Mouse (Mus musculus) MN1 (cell line): ENCODE data around the gene Bpifc.

Experiments
- DNase-seq: peaks from one replicate; pipeline ENCODE4 v3.0.0-alpha.2; 2016; ENCODE audit warnings: low spot score

The Bpifc gene

DNA sequence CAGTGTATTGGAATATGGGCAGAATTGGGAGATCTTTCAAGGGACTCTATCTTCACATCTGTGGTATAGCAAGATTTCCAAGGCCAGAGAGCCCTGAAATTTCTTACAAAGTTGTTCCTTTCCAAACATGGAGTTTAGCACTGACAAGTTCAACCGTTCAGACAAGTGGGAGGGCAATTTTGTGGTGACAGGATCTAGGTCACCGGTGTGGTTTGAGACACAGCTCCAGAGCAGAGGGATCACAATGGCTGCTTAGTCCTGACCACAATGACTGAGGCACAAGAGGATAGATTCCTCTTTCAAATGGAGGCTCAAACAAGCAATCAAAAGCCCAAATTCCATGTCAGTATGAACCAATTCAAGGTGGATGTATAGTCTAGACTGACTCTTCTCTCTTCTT is 523 bp downstream of the Bpifc start:
- DNase-seq = no peak

GRCm38 (mm10) chr10:86010636-86011035 is 1.1 kb downstream of the Bpifc start:
- DNase-seq = peak; percentile 37

DNA sequence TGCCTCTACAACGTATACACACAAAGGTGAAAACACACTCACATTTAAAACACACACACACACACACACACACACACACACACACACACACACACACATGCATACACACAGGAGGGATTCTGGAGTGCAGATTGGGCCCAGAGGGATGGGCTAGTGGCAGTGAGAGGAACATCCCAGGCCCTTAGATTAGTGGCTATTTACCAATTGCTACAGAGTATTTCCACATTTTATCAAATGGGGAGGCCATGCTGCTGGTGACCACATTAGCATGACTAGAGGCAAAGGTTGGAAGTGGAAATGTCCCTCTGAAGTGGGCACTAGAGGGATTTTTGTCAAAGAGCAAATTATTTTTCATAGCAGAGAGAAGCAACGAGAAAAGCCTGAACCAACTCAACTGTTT is 2.0 kb downstream of the Bpifc start:
- DNase-seq = no peak

DNA sequence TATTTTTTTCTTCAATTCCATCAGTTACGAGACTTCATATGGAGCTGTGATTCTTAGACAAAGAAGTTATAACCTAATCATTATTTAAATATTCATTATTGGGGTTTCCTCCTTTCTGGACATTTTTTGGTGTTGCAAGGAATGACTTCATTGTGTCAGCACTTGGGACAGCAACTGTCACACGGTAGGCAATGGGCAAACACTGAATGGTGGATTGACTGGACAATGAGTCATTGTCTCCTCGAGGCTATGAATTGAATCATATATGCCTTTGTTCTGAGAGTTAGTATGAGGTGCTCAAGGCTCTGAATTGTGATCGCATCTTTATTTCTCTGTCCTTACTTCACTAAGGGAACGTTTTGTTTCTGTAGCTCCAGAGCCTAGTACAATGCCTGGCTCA is 5.2 kb downstream of the Bpifc start:
- DNase-seq = no peak

GRCm38 (mm10) chr10:86000447-86000846 is 11.2 kb downstream of the Bpifc start:
- DNase-seq = no peak

DNA sequence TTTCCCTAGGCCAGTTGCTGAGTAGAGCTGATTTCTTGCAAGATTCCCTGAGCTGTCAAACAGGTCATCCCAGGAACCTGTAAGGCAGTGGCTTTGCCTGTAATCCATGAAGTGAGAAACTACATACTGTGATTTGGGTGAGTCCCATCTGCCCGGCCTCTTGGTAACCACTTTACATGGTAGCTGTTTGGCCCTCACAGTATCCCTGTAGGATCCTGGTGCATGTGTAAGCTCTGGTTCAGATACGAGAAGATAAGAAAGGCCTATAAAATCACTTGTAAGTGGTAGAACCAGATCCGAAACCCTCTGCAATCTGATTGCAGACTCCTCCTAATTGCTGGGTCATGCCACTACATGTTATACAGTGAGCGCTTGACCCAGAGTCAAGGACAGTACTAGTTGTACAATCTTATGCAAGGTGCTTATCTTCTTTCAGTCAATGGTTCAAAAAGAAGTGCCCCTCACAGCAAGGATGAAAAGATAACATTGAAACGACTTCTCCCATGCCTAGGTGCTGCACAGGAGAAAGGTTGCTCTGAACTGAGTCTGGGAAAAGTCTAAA is 17.1 kb downstream of the Bpifc start:
- no peak for DNase-seq

- DNase-seq = no peak
These were observed 17.9 kb downstream of the Bpifc start for GRCm38 (mm10) chr10:85993836-85994235.

- DNase-seq = no peak
These were observed 19.3 kb downstream of the Bpifc start for GRCm38 (mm10) chr10:85992412-85992811.

- no peak for DNase-seq
These were observed 22.1 kb downstream of the Bpifc start for GRCm38 (mm10) chr10:85989412-85990115.

DNA sequence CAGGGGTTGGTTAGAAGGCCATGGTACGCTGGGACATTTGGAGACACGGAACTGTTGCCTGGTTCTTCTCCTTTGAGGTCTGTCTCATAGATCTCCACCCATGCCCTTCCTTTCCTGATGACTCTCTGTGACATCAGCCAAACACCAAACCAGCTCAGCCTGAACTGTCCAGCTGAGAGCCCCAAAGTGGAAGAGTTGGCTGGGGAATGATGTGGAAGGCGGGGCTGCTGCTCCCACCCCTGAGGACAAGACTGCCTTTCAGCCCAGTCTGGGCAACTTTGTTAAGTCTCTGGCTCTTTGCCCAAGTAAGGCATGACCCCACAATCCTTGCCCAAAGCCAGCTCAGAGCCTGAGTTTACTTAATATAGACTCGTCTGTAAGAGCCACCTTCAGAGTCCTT is 38.8 kb downstream of the Bpifc start:
- no peak for DNase-seq

- DNase-seq = no peak
These were observed 39.9 kb downstream of the Bpifc start for GRCm38 (mm10) chr10:85971826-85972225.

DNA sequence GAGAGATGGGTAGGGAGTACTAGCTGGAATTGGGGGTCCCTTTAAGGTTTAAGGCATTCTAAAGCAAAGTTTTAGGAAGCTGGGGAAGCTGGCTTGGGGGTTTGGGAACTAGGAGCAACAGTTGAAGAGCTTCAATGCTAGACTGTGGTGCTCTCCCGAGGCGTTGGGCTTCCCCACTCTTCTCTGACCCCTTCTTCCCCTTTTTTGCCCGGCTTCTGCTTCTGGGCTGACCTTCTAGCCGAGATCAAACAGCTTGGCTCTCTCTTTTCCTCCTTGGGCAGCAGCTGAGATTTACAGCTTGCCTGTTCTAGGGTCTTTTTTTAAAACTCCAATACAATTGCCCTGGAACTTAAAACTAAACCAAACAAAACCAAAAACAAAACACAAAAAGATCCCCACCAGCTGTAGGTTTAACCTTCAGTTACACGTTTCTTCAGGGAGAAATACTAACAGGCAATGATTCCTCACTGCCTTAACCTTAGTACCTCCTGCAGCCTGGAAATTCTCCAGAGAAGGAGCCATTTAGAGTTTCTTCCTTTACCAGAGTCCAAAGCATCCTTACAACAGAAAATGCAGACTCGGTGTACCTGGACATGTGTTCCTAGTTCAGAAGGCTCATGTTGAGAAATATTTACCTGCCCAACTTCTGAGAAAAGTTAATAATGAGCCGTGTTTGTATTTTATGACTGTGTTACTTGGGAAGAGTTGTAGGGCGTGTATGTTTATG is 41.6 kb downstream of the Bpifc start:
- DNase-seq = no peak

- DNase-seq = no peak
These were observed 43.0 kb downstream of the Bpifc start for GRCm38 (mm10) chr10:85968731-85969130.

DNA sequence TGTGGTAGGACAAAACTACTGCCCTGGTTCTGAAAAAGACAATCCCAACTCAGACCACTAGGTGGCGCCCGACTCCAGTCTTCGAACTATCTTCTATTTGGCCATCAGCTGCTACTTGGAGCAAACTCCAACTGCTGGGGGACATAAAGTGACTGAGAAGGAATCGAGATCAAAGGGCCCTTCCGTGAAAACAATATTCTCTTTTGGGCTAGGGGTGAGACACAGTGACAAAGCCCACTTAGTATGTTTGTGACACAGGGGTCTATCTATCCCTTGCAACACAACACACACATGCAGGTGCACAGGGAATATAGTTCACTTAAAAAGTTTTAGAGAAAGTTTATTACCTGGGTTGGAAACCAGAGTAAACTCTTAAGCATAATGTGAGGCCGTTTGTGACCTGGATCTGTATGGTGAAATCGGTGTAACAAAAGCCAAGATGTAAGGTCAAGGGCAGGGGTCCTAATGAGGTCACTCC is 43.5 kb downstream of the Bpifc start:
- peak; percentile 81 for DNase-seq

DNA sequence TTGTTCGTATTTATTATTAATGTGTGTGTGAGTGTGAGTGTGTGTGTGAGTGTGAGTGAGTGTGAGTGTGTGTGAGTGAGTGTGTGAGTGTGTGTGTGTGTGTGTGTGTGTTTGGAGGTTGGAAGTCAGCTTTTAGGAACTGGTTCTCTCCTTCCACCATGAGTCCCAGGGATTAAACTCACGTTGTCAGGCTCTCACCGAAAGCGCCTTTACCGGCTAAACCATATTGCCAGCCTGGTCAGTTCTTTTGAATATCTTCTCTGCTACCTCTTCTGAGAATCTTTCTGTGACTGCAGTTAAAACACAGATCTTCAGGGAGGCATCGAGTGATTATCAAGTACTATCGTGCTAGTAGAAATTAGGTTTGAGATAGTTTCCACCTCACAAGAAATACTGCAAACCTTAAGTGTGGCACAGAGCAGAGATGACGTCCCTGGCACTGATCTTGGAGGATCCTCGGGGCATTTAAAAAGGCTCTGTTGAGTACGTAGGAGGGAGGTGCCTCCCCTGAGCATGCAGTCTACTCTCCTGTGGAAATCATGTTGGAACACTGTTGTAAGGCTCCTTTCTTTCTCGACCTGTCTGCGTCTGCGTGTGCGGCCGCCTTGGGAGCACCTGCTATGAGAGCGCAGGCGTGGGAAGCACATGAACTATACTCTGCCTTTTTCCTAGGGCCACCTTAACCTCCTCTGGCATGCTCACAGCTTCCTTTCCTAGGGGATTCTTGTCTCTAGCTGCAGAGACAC is 44.1 kb downstream of the Bpifc start:
- DNase-seq = no peak

DNA sequence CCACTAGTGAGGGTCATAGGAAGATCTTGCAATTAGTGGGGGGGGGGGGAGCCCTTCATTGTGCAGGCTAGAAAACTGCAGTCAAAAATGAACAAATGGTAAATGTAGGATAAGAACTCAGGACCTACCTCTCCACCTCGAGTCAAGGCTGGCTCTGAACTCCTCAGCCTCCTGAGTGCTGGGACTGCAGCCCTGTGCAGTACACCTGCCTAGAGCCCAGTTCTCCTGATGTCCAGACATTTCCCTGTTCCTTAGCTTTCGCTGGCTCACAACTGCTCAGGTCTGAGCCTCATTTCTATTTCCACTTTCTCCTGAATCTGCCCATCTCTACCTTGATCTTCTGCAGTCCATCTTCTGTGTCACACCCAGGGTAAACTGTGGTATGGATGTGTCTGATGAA is 45.2 kb downstream of the Bpifc start:
- no peak for DNase-seq

- no peak for DNase-seq
These were observed 47.4 kb downstream of the Bpifc start for GRCm38 (mm10) chr10:85964316-85964715.

- no peak for DNase-seq
These were observed 48.8 kb downstream of the Bpifc start for GRCm38 (mm10) chr10:85962897-85963296.

GRCm38 (mm10) chr10:85957464-85957950 is 54.2 kb downstream of the Bpifc start, which contains the start of gene Rtcb:
TSS of gene Rtcb (minus strand) at chr10:85957823.
- peak; percentile 98 for DNase-seq

GRCm38 (mm10) chr10:85956871-85957419 is 54.8 kb downstream of the Bpifc start:
- DNase-seq = peak; percentile 19

DNA sequence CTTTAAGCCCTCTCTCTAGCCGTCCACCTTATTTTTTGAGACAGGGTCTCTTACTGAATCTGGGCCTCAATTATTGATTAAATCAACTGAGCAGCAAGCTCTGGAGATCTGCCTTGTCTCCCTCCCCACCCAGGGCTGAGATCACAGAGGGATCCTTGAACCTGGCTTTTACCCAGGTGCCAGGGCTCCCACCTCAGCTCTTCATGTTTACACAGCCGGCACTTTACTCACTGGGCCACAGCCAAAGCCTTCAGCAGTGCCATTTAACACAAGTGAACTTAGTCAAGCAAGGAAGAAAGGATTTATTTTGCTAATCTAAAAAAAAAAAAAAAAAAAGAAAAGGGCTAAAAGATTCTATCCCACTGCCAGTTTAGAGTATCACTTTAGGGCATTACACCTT is 57.3 kb downstream of the Bpifc start:
- DNase-seq = no peak

DNA sequence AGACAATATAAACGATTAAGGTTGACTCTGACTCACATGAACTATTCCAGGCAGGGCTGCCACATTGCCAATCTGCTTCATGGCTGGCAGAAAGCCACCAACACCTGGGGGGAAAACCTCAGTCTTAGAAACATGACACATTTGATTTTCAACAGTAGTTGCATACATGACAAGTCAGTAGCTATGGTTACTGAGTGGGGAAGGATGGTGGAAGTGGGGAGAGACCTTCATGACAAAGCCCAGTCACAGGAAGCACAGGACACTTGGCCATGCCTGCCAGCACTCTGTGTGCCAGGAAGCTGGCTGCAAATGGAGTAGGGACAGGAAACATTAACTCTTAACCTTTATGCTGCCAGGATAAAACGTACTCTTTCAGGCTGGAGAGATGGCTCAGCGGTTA is 58.3 kb downstream of the Bpifc start:
- peak; percentile 62 for DNase-seq
